Mouse (Mus musculus): ENCODE data around the gene Gm27021.

Gm27021 gene

GRCm38 (mm10) chr8:120667561-120668373 is at the start of gene Gm27021, which contains the start of gene Cox4i1:
Gene Gm27021, minus strand, starts transcription at chr8:120668079.
Gene Cox4i1, plus strand, starts transcription at chr8:120668222.
- peak; percentile 94 for DNase-seq (ENCODE audit: low read depth)

GRCm38 (mm10) chr8:120715996-120716680 is 48.3 kb upstream of the Gm27021 start:
- DNase-seq (ENCODE audit: low read depth): no peak

GRCm38 (mm10) chr8:120715200-120715599 is 47.3 kb upstream of the Gm27021 start:
- peak; percentile 43 for DNase-seq (ENCODE audit: low read depth)

GRCm38 (mm10) chr8:120709176-120709575 is 41.3 kb upstream of the Gm27021 start:
- DNase-seq (ENCODE audit: low read depth): no peak

GRCm38 (mm10) chr8:120706193-120706592 is 38.3 kb upstream of the Gm27021 start:
- no peak for DNase-seq (ENCODE audit: low read depth)

GRCm38 (mm10) chr8:120705163-120705562 is 37.3 kb upstream of the Gm27021 start:
- no peak for DNase-seq (ENCODE audit: low read depth)

GRCm38 (mm10) chr8:120704203-120704602 is 36.3 kb upstream of the Gm27021 start:
- no peak for DNase-seq (ENCODE audit: low read depth)

GRCm38 (mm10) chr8:120701758-120702465 is 34.0 kb upstream of the Gm27021 start:
- DNase-seq (ENCODE audit: low read depth): peak; percentile 82

- DNase-seq (ENCODE audit: low read depth): no peak
These were observed 32.2 kb upstream of the Gm27021 start for GRCm38 (mm10) chr8:120700053-120700452.

GRCm38 (mm10) chr8:120699565-120699964 is 31.7 kb upstream of the Gm27021 start:
- peak; percentile 42 for DNase-seq (ENCODE audit: low read depth)

- DNase-seq (ENCODE audit: low read depth): no peak
These were observed 31.2 kb upstream of the Gm27021 start for GRCm38 (mm10) chr8:120699079-120699478.

GRCm38 (mm10) chr8:120698426-120698825 is 30.5 kb upstream of the Gm27021 start:
- no peak for DNase-seq (ENCODE audit: low read depth)

GRCm38 (mm10) chr8:120697979-120698272 is 30.0 kb upstream of the Gm27021 start:
- peak; percentile 54 for DNase-seq (ENCODE audit: low read depth)

- peak; percentile 75 for DNase-seq (ENCODE audit: low read depth)
These were observed 29.5 kb upstream of the Gm27021 start for GRCm38 (mm10) chr8:120697154-120697978.

- DNase-seq (ENCODE audit: low read depth): no peak
These were observed 28.7 kb upstream of the Gm27021 start for GRCm38 (mm10) chr8:120696401-120697153.

GRCm38 (mm10) chr8:120693861-120694493 is 26.1 kb upstream of the Gm27021 start:
- DNase-seq (ENCODE audit: low read depth): peak; percentile 50

- no peak for DNase-seq (ENCODE audit: low read depth)
These were observed 25.1 kb upstream of the Gm27021 start for GRCm38 (mm10) chr8:120692934-120693333.

GRCm38 (mm10) chr8:120688511-120688910 is 20.6 kb upstream of the Gm27021 start:
- DNase-seq (ENCODE audit: low read depth): no peak

- no peak for DNase-seq (ENCODE audit: low read depth)
These were observed 19.9 kb upstream of the Gm27021 start for GRCm38 (mm10) chr8:120687786-120688185.

- DNase-seq (ENCODE audit: low read depth): no peak
These were observed 18.7 kb upstream of the Gm27021 start for GRCm38 (mm10) chr8:120686576-120686975.

- no peak for DNase-seq (ENCODE audit: low read depth)
These were observed 18.2 kb upstream of the Gm27021 start for GRCm38 (mm10) chr8:120686051-120686450.

Data from naive thymus-derived CD4-positive, alpha-beta T cell, adult 2 months (primary cell).